Mouse (Mus musculus) hindbrain, embryonic 15.5 days (tissue): ENCODE results near the gene Hspa1b. TPM values are rescaled to one million over a fixed set of nuclear protein-coding genes. Genes with fewer than 3 reads are reported as not detected.
A peak's percentile ranks its signal among the peaks of the same experiment; 100 is the strongest.
"Not testable (repeated sequence)": the region's sequence is repeated elsewhere in the genome, so short reads cannot be mapped to it uniquely, and the experiment has no call there.

Experiments used
- ATAC-seq: fragments of 200-750 bp; cut with Nextera tagmentation; 2 replicates; pipeline ENCODE4 v1.8.0; 2017; ENCODE audit warnings: low read depth, moderate number of reproducible peaks, moderate TSS enrichment; ENCODE audit not compliant: low FRiP score
- H3K27ac ChIP-seq: fragments of 300-500 bp; sonication (generic); replicated peaks from 2 replicates; pipeline ENCODE4 v1.5.1; 2015; ENCODE audit warnings: mild to moderate bottlenecking, inconsistent platforms
- H3K27me3 ChIP-seq: fragments of 300-500 bp; sonication (generic); 2 replicates; pipeline ENCODE4 v1.6.1; 2015; ENCODE audit warnings: control low read depth, inconsistent platforms
- H3K36me3 ChIP-seq: fragments of 300-500 bp; sonication (generic); 2 replicates; pipeline ENCODE4 v1.6.1; 2015; ENCODE audit warnings: control low read depth, inconsistent platforms
- H3K4me1 ChIP-seq: fragments of 300-500 bp; sonication (generic); replicated peaks from 2 replicates; pipeline ENCODE4 v1.6.1; 2015; ENCODE audit warnings: control low read depth, inconsistent platforms
- H3K4me2 ChIP-seq: fragments of 300-500 bp; sonication (generic); 2 replicates; pipeline ENCODE4 v1.6.1; 2015; ENCODE audit warnings: moderate library complexity, mild to moderate bottlenecking, inconsistent platforms
- H3K4me3 ChIP-seq: fragments of 300-500 bp; sonication (generic); 2 replicates; pipeline ENCODE4 v1.5.1; 2015; ENCODE audit warnings: mild to moderate bottlenecking, inconsistent platforms
- H3K9ac ChIP-seq: fragments of 300-500 bp; sonication (generic); 2 replicates; pipeline ENCODE4 v1.6.1; 2015; ENCODE audit warnings: inconsistent platforms
- H3K9me3 ChIP-seq: fragments of 300-500 bp; sonication (generic); 2 replicates; pipeline ENCODE4 v1.6.1; 2016; ENCODE audit warnings: control low read depth, inconsistent platforms
- WGBS: fragments of 180-500 bp; shearing (Covaris S2); methylation state at CpG from one replicate; pipeline ENCODE4 v1.1.7; 2015; 5-methylcytosine and 5-hydroxymethylcytosine counted together
- polyA plus RNA-seq: library from polyadenylated mRNA; unstranded; fragments of >200 nt; fragmentation: Nextera tagmentation; extraction: Ambion mirVana; gene quantifications from 2 replicates; pipeline ENCODE4 v1.2.1, GENCODE M21; 2015

The Hspa1b gene
- polyA plus RNA-seq, 1 experiment from 2014 or later: 0.51 TPM

GRCm38 (mm10) chr17:34960702-34961493 lies 1.9 kb upstream of the Hspa1b start:
- no peak overlapping the region for H3K27ac ChIP-seq
- H3K9me3 ChIP-seq: no peaks in the 10 kb centered on the region
- H3K4me1 ChIP-seq: 0 out of 2 replicates have a peak, but pooled peaks cover 5% of the 10 kb centered on the region
- H3K4me2 ChIP-seq: no peak overlapping the region
- peaks cover 28% of the 10 kb centered on the region for H3K27me3 ChIP-seq
- H3K36me3 ChIP-seq: no peaks in the 10 kb centered on the region
- no peak for ATAC-seq
- no peak overlapping the region for H3K9ac ChIP-seq
- H3K4me3 ChIP-seq: no peak overlapping the region

- peak overlapping the region; percentile 48 for H3K4me3 ChIP-seq
- no peaks in the 10 kb centered on the region for H3K9me3 ChIP-seq
- peak overlapping the region; percentile 85 for H3K27ac ChIP-seq
- H3K36me3 ChIP-seq: no peaks in the 10 kb centered on the region
- H3K27me3 ChIP-seq: peaks cover 33% of the 10 kb centered on the region
- 0 out of 2 replicates have a peak, but pooled peaks cover 5% of the 10 kb centered on the region for H3K4me1 ChIP-seq
- ATAC-seq: no peak
- peak overlapping the region; percentile 89 for H3K4me2 ChIP-seq
- peak overlapping the region; percentile 33; the same call in 1 of the 2 replicates for H3K9ac ChIP-seq
- WGBS: 16% methylated on average over 12 of the region's 12 CpGs
Observed at GRCm38 (mm10) chr17:34959881-34960515, 960 bp upstream of the Hspa1b start.

GRCm38 (mm10) chr17:34958734-34959129 lies 306 bp downstream of the Hspa1b start:
- H3K4me1 ChIP-seq, H3K9ac ChIP-seq, H3K27ac ChIP-seq, H3K36me3 ChIP-seq, ATAC-seq, H3K9me3 ChIP-seq: not testable (repeated sequence)
- WGBS: 0% methylated on average over 30 of the region's 47 CpGs
- Histone ChIP-seq H3K4me2 (peak overlapping the region; percentile 89), H3K27me3 (peaks cover 36% of the 10 kb centered on the region), H3K4me3 (peak overlapping the region; percentile 48)

GRCm38 (mm10) chr17:34957966-34958365 lies 1.1 kb downstream of the Hspa1b start:
- H3K27me3 ChIP-seq: peaks cover 34% of the 10 kb centered on the region
- WGBS: 28% methylated on average over 31 of the region's 40 CpGs
- not testable (repeated sequence) for H3K4me2 ChIP-seq, ATAC-seq, H3K36me3 ChIP-seq, H3K9me3 ChIP-seq, H3K4me1 ChIP-seq, H3K9ac ChIP-seq, H3K27ac ChIP-seq, H3K4me3 ChIP-seq

- WGBS: 27% methylated on average over 29 of the region's 40 CpGs
- peaks cover 31% of the 10 kb centered on the region for H3K27me3 ChIP-seq
- not testable (repeated sequence) for H3K4me3 ChIP-seq, H3K9me3 ChIP-seq, H3K9ac ChIP-seq, H3K4me1 ChIP-seq, ATAC-seq, H3K27ac ChIP-seq, H3K4me2 ChIP-seq, H3K36me3 ChIP-seq
Observed at GRCm38 (mm10) chr17:34957291-34957690, 1.7 kb downstream of the Hspa1b start.

- ATAC-seq: no peak
- Histone ChIP-seq H3K27me3 (peaks cover 26% of the 10 kb centered on the region), H3K4me2 (no peak overlapping the region), H3K36me3 (no peaks in the 10 kb centered on the region), H3K9ac (no peak overlapping the region), H3K27ac (no peak overlapping the region), H3K9me3 (no peaks in the 10 kb centered on the region), H3K4me1 (peaks cover 5% of the 10 kb centered on the region; the same call in 1 of the 2 replicates), H3K4me3 (no peak overlapping the region)
- 60% methylated on average over 1 of the region's 1 CpGs for WGBS
Observed at GRCm38 (mm10) chr17:34956340-34956739, 2.7 kb downstream of the Hspa1b start.

GRCm38 (mm10) chr17:34955884-34956283 lies 3.2 kb downstream of the Hspa1b start:
- H3K4me3 ChIP-seq: no peak overlapping the region
- 82% methylated on average over 3 of the region's 3 CpGs for WGBS
- H3K9me3 ChIP-seq: no peaks in the 10 kb centered on the region
- ATAC-seq: no peak
- no peaks in the 10 kb centered on the region for H3K36me3 ChIP-seq
- H3K27ac ChIP-seq: no peak overlapping the region
- peaks cover 10% of the 10 kb centered on the region for H3K4me1 ChIP-seq
- no peak overlapping the region for H3K4me2 ChIP-seq
- H3K9ac ChIP-seq: no peak overlapping the region
- H3K27me3 ChIP-seq: peaks cover 23% of the 10 kb centered on the region

GRCm38 (mm10) chr17:34954831-34955230 lies 4.2 kb downstream of the Hspa1b start:
- no peak for ATAC-seq
- H3K9me3 ChIP-seq: no peaks in the 10 kb centered on the region
- H3K9ac ChIP-seq: 0 out of 2 replicates have a peak overlapping the region, but pooled peaks have one; percentile 5
- peaks cover 19% of the 10 kb centered on the region for H3K27me3 ChIP-seq
- no peak overlapping the region for H3K4me3 ChIP-seq
- WGBS: 75% methylated on average over 4 of the region's 4 CpGs
- no peak overlapping the region for H3K27ac ChIP-seq
- H3K4me1 ChIP-seq: peaks cover 20% of the 10 kb centered on the region
- peaks cover 10% of the 10 kb centered on the region for H3K36me3 ChIP-seq
- H3K4me2 ChIP-seq: no peak overlapping the region

GRCm38 (mm10) chr17:34953904-34954303 lies 5.1 kb downstream of the Hspa1b start:
- ATAC-seq: no peak
- Histone ChIP-seq H3K36me3 (peaks cover 15% of the 10 kb centered on the region), H3K4me1 (peaks cover 19% of the 10 kb centered on the region), H3K27me3 (peaks cover 13% of the 10 kb centered on the region), H3K27ac (no peak overlapping the region), H3K9ac (no peak overlapping the region), H3K4me2 (no peak overlapping the region), H3K4me3 (no peak overlapping the region), H3K9me3 (no peaks in the 10 kb centered on the region)
- WGBS: 90% methylated on average over 4 of the region's 4 CpGs

- WGBS: 84% methylated on average over 3 of the region's 3 CpGs
- peaks cover 15% of the 10 kb centered on the region for H3K36me3 ChIP-seq
- H3K4me1 ChIP-seq: peaks cover 19% of the 10 kb centered on the region
- H3K9ac ChIP-seq: no peak overlapping the region
- H3K27me3 ChIP-seq: peaks cover 13% of the 10 kb centered on the region
- no peak overlapping the region for H3K4me2 ChIP-seq
- peak overlapping the region; percentile 70 for H3K4me3 ChIP-seq
- H3K27ac ChIP-seq: no peak overlapping the region; the same call in 1 of the 2 replicates
- no peaks in the 10 kb centered on the region for H3K9me3 ChIP-seq
- ATAC-seq: no peak
Observed at GRCm38 (mm10) chr17:34953258-34953657, 5.8 kb downstream of the Hspa1b start.

- WGBS: 0% methylated on average over 23 of the region's 23 CpGs
- peak; percentile 87 for ATAC-seq
Observed at GRCm38 (mm10) chr17:34952378-34953040, 6.5 kb downstream of the Hspa1b start.

More at GRCm38 (mm10) chr17:34952378-34953040, 6.5 kb downstream of the Hspa1b start:
- peak overlapping the region; percentile 70 for H3K4me3 ChIP-seq
- peaks cover 15% of the 10 kb centered on the region for H3K36me3 ChIP-seq
- peak overlapping the region; percentile 82 for H3K4me2 ChIP-seq
- peak overlapping the region; percentile 92 for H3K27ac ChIP-seq
- H3K9me3 ChIP-seq: no peaks in the 10 kb centered on the region
- peaks cover 19% of the 10 kb centered on the region for H3K4me1 ChIP-seq
- H3K27me3 ChIP-seq: peaks cover 13% of the 10 kb centered on the region
- peak overlapping the region; percentile 99 for H3K9ac ChIP-seq
